8 mouse cellular contexts compared by ENCODE assay signal in the genomic region with DNA sequence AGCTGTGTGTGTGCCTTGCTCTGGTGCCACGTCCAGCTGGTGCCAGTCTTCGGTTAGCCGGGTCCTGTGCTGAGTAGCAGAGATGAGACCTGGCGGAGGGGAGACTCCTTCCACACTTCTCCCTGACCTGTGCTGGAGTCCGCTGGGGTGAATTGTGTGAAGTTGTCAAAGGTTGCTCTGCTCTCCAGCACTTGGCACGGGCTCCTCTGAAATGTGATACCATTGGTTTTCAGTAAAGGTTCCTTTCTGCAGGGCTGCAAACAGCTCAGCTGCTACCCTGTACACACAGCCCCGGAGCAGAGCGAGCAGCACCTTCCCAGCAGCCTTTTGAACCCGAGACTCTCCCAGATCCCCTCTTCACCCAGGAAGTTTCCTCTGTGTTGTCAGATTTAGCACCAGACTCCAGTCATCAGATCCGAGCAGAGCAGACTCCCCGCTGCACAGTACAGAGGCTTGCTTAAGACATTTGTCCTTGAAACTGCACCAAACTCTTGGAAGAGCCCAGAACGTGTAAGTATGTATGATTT. TPM values are rescaled to one million over a fixed set of nuclear protein-coding genes. Genes with fewer than 3 reads are reported as not detected.
DNase-seq lines count a peak whose midpoint lies in the region.

No protein-coding gene starts in this region.

- intact Hi-C loops in heart, postnatal 14 days (cut with DNase I), result no loop called here
- intact Hi-C loops in left cerebral cortex, postnatal 36 days (cut with DNase I), result no loop called here
- intact Hi-C loops in left cerebral cortex, postnatal 4 days (cut with DNase I), result no loop called here

- peak; percentile 33 for DNase-seq in embryo, embryonic 9.5 days (ENCODE audit: extremely low spot score)
- DNase-seq in embryo, embryonic 11 days, result no peak
- DNase-seq in adrenal gland, postnatal 25 days, result peak; percentile 38
- DNase-seq in heart, postnatal 14 days, result peak; percentile 25 to 43
- peak; percentile 56 to 70 for DNase-seq in kidney, postnatal 4 days
- DNase-seq in left cerebral cortex, postnatal 36 days (ENCODE audit: low spot score in 2 of 2), result no peak
- DNase-seq in spleen, postnatal 36 days (ENCODE audit: low spot score in 2 of 2), result no peak
- DNase-seq in left cerebral cortex, postnatal 4 days, result no peak

RNA-seq across cellular contexts. Expression of a gene that starts 53.6 kb away (rescaled TPM):
- total RNA-seq in adrenal gland, postnatal 25 days (2021), result 9.0 and 19.4 TPM in 2 replicates
- 10 to 100 TPM; 35.6 to 36.4 TPM for total RNA-seq in heart, postnatal 14 days (2021)
- 10 to 100 TPM; 29.8 to 30.6 TPM for total RNA-seq in left cerebral cortex, postnatal 36 days (2021)
- total RNA-seq in left cerebral cortex, postnatal 4 days (2021), result 10 to 100 TPM; 15.7 to 19.6 TPM

Comparison
In these comparisons a context has a peak if more than half of its experiments do, and no peak if none do; other contexts are left out.
1. DNase-seq: peak in embryo, embryonic 9.5 days (single experiment), adrenal gland, postnatal 25 days (single experiment), heart, postnatal 14 days (2 of 2) and kidney, postnatal 4 days (2 of 2); none in embryo, embryonic 11 days (single experiment), left cerebral cortex, postnatal 36 days (0 of 2), spleen, postnatal 36 days (0 of 2) and left cerebral cortex, postnatal 4 days (single experiment).